Mouse (Mus musculus): ENCODE measurements around the gene Tram2. TPM values are rescaled to one million over a fixed set of nuclear protein-coding genes. Genes with fewer than 3 reads are reported as not detected.

The Tram2 gene
- polyA plus RNA-seq (2015; fragmentation: Nextera tagmentation; extraction: Ambion mirVana) = 2.0 and 2.1 TPM in 2 replicates

DNA sequence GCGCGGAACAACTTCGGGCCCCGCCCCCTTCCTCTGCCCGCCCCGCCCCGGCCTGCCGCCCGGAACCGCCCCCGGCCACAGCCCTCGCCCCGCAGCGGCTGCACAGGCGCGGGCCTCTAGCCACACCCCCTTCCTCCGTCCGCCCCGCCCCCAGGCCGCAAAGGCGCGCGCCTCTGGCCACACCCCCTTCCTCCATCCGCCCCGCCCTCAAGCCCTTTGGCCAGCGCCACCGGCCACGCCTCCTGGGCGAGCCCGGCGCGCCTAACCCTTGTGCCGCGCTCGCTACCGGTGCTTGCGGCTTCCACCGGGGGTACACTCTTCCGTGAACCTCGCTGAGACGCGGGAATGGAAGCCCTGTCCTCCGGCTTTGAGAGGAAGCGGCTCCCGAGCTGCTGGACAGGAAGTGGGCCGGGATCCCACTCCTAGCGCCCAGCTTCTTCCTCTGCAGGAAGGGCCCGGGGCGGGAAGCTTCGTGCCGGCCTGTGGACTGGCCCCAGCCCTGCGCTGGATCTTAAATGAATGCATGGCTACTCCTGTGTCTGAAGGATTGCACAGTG, at the start of gene Tram2:
Tram2 (minus strand) TSS at position 13 of the 557 bp plus-strand sequence.

DNA sequence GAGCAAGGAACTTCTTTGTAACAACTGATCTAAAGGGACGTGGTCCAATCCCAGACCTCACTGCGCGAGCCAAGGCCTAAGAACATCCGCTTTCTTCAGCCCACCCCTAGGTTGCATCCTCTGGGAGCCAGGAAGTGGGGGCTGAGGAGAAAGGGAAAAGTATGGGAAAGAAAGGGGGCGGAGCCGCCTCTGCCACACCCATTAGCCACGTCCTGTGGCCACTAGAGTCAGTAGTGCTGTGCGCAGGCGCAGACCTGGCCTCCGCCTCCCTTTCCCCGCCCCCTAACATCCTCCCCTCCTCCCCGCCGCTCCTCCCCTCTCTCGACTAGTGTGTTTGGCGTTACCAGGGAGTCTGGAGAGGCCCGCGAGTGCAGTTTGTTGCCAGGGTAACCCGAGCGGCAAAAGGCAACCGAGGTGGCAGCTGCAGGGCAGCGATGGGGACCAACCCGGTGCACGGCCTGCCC, 127.7 kb downstream of the Tram2 start, which contains the start of gene Efhc1:
Efhc1 (plus strand) TSS at position 327 of the 464 bp plus-strand sequence.

Other genes starting within 250 kb of the Tram2 start
- gene Paqr8, start 188.6 kb downstream of the Tram2 start, polyA plus RNA-seq (2015; fragmentation: Nextera tagmentation; extraction: Ambion mirVana) = 36.9 and 38.1 TPM in 2 replicates
- gene Efhc1, start 127.6 kb downstream of the Tram2 start, polyA plus RNA-seq (2015; fragmentation: Nextera tagmentation; extraction: Ambion mirVana) = 1.5 and 2.3 TPM in 2 replicates
- gene Tmem14a, start 139.3 kb upstream of the Tram2 start, polyA plus RNA-seq (2015; fragmentation: Nextera tagmentation; extraction: Ambion mirVana) = 27.0 and 32.7 TPM in 2 replicates
- 0.59 and 0.67 TPM in 2 replicates for gene Gsta3, start 161.4 kb upstream of the Tram2 start, polyA plus RNA-seq (2015; fragmentation: Nextera tagmentation; extraction: Ambion mirVana)

All from neural tube, postnatal 0 days (tissue).